Mouse (Mus musculus): ENCODE measurements around the gene Fgfbp1. TPM values are rescaled to one million over a fixed set of nuclear protein-coding genes. Genes with fewer than 3 reads are reported as not detected.

The Fgfbp1 gene
- polyA plus RNA-seq, 1 experiment = 18.4 TPM

- WGBS = 71% methylated on average over 1 of the region's 1 CpGs
- no peak overlapping the region for H3K4me3 ChIP-seq (replicated peaks; ENCODE audit: extremely low read depth, low read depth, low read length)
- TF ChIP-seq CTCF (IDR thresholded peaks at IDR 0.05; ENCODE audit: insufficient read depth, low read length) = no peak
- no peak for TF ChIP-seq POLR2A (IDR thresholded peaks at IDR 0.05; ENCODE audit: borderline replicate concordance, extremely low read depth, low read depth, low read length)
- no peak for DNase-seq
- H3K4me1 ChIP-seq (ENCODE audit: control insufficient read depth, insufficient read depth, low read length) = no peaks in the 10 kb centered on the region; the same call in 1 of the 2 replicates
Observed at GRCm38 (mm10) chr5:43976821-43977561, 4.6 kb downstream of the Fgfbp1 start.

GRCm38 (mm10) chr5:43974166-43974565 lies 7.4 kb downstream of the Fgfbp1 start:
- TF ChIP-seq CTCF (IDR thresholded peaks at IDR 0.05; ENCODE audit: insufficient read depth, low read length) (no peak), POLR2A (IDR thresholded peaks at IDR 0.05; ENCODE audit: borderline replicate concordance, extremely low read depth, low read depth, low read length) (no peak)
- Histone ChIP-seq H3K4me3 (replicated peaks; ENCODE audit: extremely low read depth, low read depth, low read length) (no peak overlapping the region), H3K4me1 (ENCODE audit: control insufficient read depth, insufficient read depth, low read length) (no peaks in the 10 kb centered on the region)
- DNase-seq = no peak
- WGBS = 78% methylated on average over 6 of the region's 6 CpGs

- TF ChIP-seq CTCF (IDR thresholded peaks at IDR 0.05; ENCODE audit: insufficient read depth, low read length) (no peak), POLR2A (IDR thresholded peaks at IDR 0.05; ENCODE audit: borderline replicate concordance, extremely low read depth, low read depth, low read length) (no peak)
- Histone ChIP-seq H3K4me3 (replicated peaks; ENCODE audit: extremely low read depth, low read depth, low read length) (no peak overlapping the region), H3K4me1 (ENCODE audit: control insufficient read depth, insufficient read depth, low read length) (no peaks in the 10 kb centered on the region)
- 37% methylated on average over 2 of the region's 2 CpGs for WGBS
- DNase-seq = no peak
Observed at GRCm38 (mm10) chr5:43971156-43971555, 10.4 kb downstream of the Fgfbp1 start.

GRCm38 (mm10) chr5:43970532-43970931 lies 11.0 kb downstream of the Fgfbp1 start:
- TF ChIP-seq CTCF (IDR thresholded peaks at IDR 0.05; ENCODE audit: insufficient read depth, low read length) = no peak
- no peak for TF ChIP-seq POLR2A (IDR thresholded peaks at IDR 0.05; ENCODE audit: borderline replicate concordance, extremely low read depth, low read depth, low read length)
- 79% methylated on average over 2 of the region's 2 CpGs for WGBS
- Histone ChIP-seq H3K4me1 (ENCODE audit: control insufficient read depth, insufficient read depth, low read length) (no peaks in the 10 kb centered on the region), H3K4me3 (replicated peaks; ENCODE audit: extremely low read depth, low read depth, low read length) (no peak overlapping the region)
- DNase-seq = no peak

- WGBS = 55% methylated on average over 2 of the region's 2 CpGs
- TF ChIP-seq POLR2A (IDR thresholded peaks at IDR 0.05; ENCODE audit: borderline replicate concordance, extremely low read depth, low read depth, low read length) (no peak), CTCF (IDR thresholded peaks at IDR 0.05; ENCODE audit: insufficient read depth, low read length) (no peak)
- H3K4me3 ChIP-seq (replicated peaks; ENCODE audit: extremely low read depth, low read depth, low read length) = no peak overlapping the region
- H3K4me1 ChIP-seq (ENCODE audit: control insufficient read depth, insufficient read depth, low read length) = no peaks in the 10 kb centered on the region
- no peak for DNase-seq
Observed at GRCm38 (mm10) chr5:43968634-43969033, 12.9 kb downstream of the Fgfbp1 start.

GRCm38 (mm10) chr5:43961056-43961455 lies 20.5 kb downstream of the Fgfbp1 start:
- no peak for TF ChIP-seq POLR2A (IDR thresholded peaks at IDR 0.05; ENCODE audit: borderline replicate concordance, extremely low read depth, low read depth, low read length)
- no peak for TF ChIP-seq CTCF (IDR thresholded peaks at IDR 0.05; ENCODE audit: insufficient read depth, low read length)
- WGBS = 84% methylated on average over 3 of the region's 3 CpGs
- DNase-seq = no peak
- H3K4me1 ChIP-seq (ENCODE audit: control insufficient read depth, insufficient read depth, low read length) = no peaks in the 10 kb centered on the region
- H3K4me3 ChIP-seq (replicated peaks; ENCODE audit: extremely low read depth, low read depth, low read length) = no peak overlapping the region

GRCm38 (mm10) chr5:43959884-43960440 lies 21.6 kb downstream of the Fgfbp1 start:
- Histone ChIP-seq H3K4me3 (replicated peaks; ENCODE audit: extremely low read depth, low read depth, low read length) (no peak overlapping the region), H3K4me1 (ENCODE audit: control insufficient read depth, insufficient read depth, low read length) (no peaks in the 10 kb centered on the region)
- WGBS = 63% methylated on average over 3 of the region's 3 CpGs
- no peak for TF ChIP-seq CTCF (IDR thresholded peaks at IDR 0.05; ENCODE audit: insufficient read depth, low read length)
- TF ChIP-seq POLR2A (IDR thresholded peaks at IDR 0.05; ENCODE audit: borderline replicate concordance, extremely low read depth, low read depth, low read length) = no peak
- DNase-seq = no peak

GRCm38 (mm10) chr5:43953241-43953640 lies 28.3 kb downstream of the Fgfbp1 start:
- 62% methylated on average over 1 of the region's 1 CpGs for WGBS
- Histone ChIP-seq H3K4me1 (ENCODE audit: control insufficient read depth, insufficient read depth, low read length) (no peaks in the 10 kb centered on the region), H3K4me3 (replicated peaks; ENCODE audit: extremely low read depth, low read depth, low read length) (no peak overlapping the region)
- TF ChIP-seq CTCF (IDR thresholded peaks at IDR 0.05; ENCODE audit: insufficient read depth, low read length) = no peak
- TF ChIP-seq POLR2A (IDR thresholded peaks at IDR 0.05; ENCODE audit: borderline replicate concordance, extremely low read depth, low read depth, low read length) = no peak
- DNase-seq = no peak

GRCm38 (mm10) chr5:43948748-43949275 lies 32.8 kb downstream of the Fgfbp1 start:
- H3K4me1 ChIP-seq (ENCODE audit: control insufficient read depth, insufficient read depth, low read length) = peaks cover 4% of the 10 kb centered on the region; the same call in 1 of the 2 replicates
- no peak overlapping the region for H3K4me3 ChIP-seq (replicated peaks; ENCODE audit: extremely low read depth, low read depth, low read length)
- DNase-seq = peak; percentile 54
- WGBS = 2% methylated on average over 8 of the region's 8 CpGs
- TF ChIP-seq POLR2A (IDR thresholded peaks at IDR 0.05; ENCODE audit: borderline replicate concordance, extremely low read depth, low read depth, low read length) (no peak), CTCF (IDR thresholded peaks at IDR 0.05; ENCODE audit: insufficient read depth, low read length) (no peak)
